21 mouse cellular contexts compared by ENCODE assay signal in the genomic region with DNA sequence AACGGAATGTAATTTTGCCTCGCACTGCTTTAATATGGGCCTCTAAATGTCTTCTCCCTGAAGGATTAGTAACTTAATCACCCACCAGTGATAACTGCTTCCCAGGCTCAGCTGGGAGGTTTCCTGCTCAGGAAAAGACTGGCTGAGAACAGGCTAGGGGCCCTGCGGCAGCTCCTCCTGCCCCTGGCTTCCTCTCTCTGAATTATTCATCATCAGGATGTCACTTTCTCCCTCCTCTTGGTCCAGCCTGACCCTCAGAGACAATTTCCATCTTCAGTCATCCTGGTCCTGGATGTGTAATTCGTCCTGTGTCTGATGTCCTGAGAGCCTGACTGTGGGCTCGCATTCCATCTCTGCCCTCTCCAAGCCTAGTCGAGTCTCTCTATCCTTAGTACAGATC.
"Had no signal": no experiment of that assay in that cellular context is flagged by ENCODE, and none has a peak within 500 bp of the region (broad histone marks: within the 10 kb centered on the region; RNA-seq: fewer than 3 reads in every experiment).

No protein-coding gene starts in this region.

- ATAC-seq: liver, embryonic 12.5 days; midbrain, embryonic 16.5 days had no signal

- H3K9ac ChIP-seq: limb, embryonic 13.5 days; liver, embryonic 12.5 days; liver, embryonic 15.5 days; lung, embryonic 15.5 days; midbrain, embryonic 12.5 days; neural tube, embryonic 13.5 days; stomach, embryonic 15.5 days had no signal

- H3K27me3 ChIP-seq: liver, embryonic 12.5 days; liver, embryonic 15.5 days; lung, embryonic 15.5 days; midbrain, embryonic 12.5 days had no signal

- H3K4me2 ChIP-seq: limb, embryonic 13.5 days; liver, embryonic 12.5 days; liver, embryonic 15.5 days; lung, embryonic 15.5 days; midbrain, embryonic 12.5 days; neural tube, embryonic 13.5 days; stomach, embryonic 15.5 days had no signal

- H3K4me3 ChIP-seq: layer of hippocampus, adult 2 months; limb, embryonic 10.5 days; limb, embryonic 13.5 days; liver, embryonic 12.5 days; liver, embryonic 15.5 days; lung, embryonic 15.5 days; midbrain, embryonic 12.5 days; myocyte; neural tube, embryonic 13.5 days; stomach, embryonic 15.5 days had no signal

- H3K4me1 ChIP-seq: limb, embryonic 13.5 days; liver, embryonic 12.5 days; liver, embryonic 15.5 days had no signal

- H3K27ac ChIP-seq: layer of hippocampus, adult 2 months; limb, embryonic 10.5 days; limb, embryonic 13.5 days; liver, embryonic 12.5 days; liver, embryonic 15.5 days; lung, embryonic 15.5 days; midbrain, embryonic 12.5 days; neural tube, embryonic 13.5 days; stomach, embryonic 15.5 days had no signal

- H3K36me3 ChIP-seq: limb, embryonic 10.5 days; limb, embryonic 13.5 days; liver, embryonic 12.5 days; liver, embryonic 15.5 days; lung, embryonic 15.5 days; midbrain, embryonic 12.5 days; neural tube, embryonic 13.5 days; stomach, embryonic 15.5 days had no signal

- DNase-seq: kidney, adult 11 months; layer of hippocampus, adult 9-11 months; liver; lung, adult 18-20 months; lung, postnatal 14 days; lung, postnatal 4 days; retina, postnatal 1 day; right cerebral cortex, postnatal 25 days; spleen, adult 18-20 months; thymus, postnatal 25 days had no signal

- H3K9me3 ChIP-seq: limb, embryonic 10.5 days; limb, embryonic 13.5 days; liver, embryonic 12.5 days; liver, embryonic 15.5 days; lung, embryonic 15.5 days; midbrain, embryonic 12.5 days; neural tube, embryonic 13.5 days; stomach, embryonic 15.5 days had no signal
